Mouse (Mus musculus) lung, postnatal 14 days (tissue): ENCODE data around the gene Cmtm6.

Experiments used
- DNase-seq: peaks from one replicate; pipeline ENCODE4 v3.0.0; 2021

Gene Cmtm6

DNA sequence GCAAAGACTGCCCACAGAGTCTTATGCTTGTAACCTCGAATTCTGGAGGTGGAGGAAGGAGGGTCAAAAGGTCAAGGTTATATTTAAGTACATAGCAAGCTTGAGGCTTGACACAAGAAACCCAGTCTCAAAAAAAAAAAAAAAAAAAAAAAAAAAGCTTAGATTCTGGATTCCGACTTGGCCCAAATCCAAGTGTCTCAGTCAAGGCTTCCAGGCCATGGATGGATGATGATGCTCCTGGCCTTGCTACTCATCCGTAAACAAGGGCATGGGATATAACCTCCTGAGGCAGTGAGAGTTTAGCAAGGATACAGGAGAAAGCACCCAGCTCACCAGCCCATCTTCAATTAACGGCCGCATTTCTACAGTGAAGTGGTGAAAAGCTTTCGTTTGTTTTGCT, 43.7 kb downstream of the Cmtm6 start:
- no peak for DNase-seq

DNA sequence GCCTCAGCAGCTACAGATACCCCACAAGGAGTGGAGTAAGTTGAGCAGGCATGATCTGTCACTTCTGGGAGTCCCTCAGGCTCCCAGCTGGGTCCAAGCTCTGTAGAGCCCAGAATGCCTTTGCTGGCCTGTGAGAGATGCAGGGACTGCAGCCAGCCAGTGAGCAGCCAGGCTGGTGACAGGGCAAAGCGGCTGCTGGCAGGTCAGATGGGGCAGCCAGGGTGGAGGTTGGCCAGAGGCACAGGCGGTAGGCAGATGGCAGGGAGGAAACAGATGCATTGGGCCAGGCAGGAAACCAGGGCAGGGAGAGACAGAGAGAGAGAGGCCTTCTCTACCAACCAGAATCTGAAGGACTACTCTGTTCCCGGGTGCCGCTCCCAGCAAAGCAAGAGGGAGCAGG, 44.4 kb downstream of the Cmtm6 start:
- DNase-seq, result no peak

- DNase-seq, result no peak
Measured at GRCm38 (mm10) chr9:114776361-114776760, 45.4 kb downstream of the Cmtm6 start.

- no peak for DNase-seq
Measured at GRCm38 (mm10) chr9:114777178-114778046, 46.5 kb downstream of the Cmtm6 start.

DNA sequence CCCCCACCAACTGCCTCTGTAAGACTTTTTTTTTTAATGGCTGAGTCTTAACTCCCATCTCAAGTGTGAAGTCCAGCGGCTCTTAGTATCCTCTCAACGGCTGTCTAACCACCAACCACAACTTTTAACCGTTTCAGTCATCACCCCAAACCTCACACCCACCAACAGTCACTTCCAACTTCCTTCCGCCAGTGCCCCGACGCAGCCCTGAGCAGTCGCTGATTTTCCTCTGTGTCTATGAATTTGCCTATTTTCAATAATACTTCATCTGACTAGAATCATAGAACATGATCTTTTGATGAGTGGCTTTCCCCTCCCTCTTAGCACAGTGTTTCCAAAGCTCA, 47.1 kb downstream of the Cmtm6 start:
- no peak for DNase-seq

DNA sequence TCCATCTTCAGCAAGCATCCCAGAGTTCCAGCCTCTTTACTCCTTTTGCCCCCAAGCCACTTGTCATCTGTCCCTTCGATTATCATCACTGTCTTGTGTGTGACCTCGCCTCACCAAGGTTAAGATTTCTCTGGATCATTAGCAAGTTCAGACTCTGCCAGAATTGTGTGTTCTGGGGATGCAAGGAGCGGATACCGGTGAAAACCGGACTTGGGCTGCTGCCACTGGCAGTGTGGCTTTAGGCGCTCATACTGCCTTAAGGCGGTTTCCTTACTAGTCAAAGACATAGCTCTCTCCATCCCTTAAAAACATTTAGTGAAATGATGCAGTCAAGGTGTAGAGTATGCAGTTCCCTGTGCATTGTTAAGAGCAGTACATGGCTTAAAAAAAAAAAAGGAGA, 48.0 kb downstream of the Cmtm6 start:
- no peak for DNase-seq

- no peak for DNase-seq
Measured at GRCm38 (mm10) chr9:114779984-114780745, 49.2 kb downstream of the Cmtm6 start.

DNA sequence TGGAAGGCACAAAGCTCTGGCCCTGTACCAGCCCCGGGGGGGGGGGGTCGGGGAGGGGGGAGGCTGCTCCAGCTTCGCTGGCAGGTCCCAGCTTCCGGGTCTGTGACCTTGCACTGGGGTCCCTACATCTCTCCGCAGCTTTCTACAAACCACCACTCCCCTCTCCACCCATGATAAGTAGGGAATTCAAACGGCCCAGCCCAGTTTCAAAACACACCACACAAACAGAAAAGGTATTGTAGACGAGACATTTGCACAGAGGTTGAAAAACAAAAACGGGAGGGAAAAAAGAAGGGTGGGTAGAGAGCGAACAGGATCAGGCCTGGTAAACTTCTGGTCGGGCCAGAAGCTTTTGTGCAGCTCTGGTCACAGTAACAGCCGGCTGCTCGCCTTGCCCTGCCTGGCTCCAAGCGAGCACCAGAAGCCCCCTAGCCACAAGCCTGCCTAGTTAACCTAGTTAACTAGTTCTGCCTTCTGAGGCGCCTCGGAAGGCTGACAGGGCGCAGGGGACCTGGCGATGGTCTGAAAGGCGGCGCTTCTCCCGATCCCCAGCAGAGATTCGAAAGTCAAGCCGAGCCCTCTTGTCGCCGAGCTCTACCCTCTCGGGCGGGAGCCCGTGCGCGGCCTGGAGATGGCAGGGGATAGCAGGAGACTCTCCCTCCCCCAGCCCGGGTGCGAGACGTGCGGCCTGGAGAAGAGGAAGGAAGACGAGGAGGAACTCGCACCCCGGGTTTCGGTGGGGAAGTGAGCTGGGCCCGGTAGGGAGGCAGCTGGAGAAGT, 50.0 kb downstream of the Cmtm6 start:
- peak; percentile 46 for DNase-seq

- peak; percentile 77 for DNase-seq
Measured at GRCm38 (mm10) chr9:114781526-114782212, 50.8 kb downstream of the Cmtm6 start, which contains the start of gene Cmtm7. Gene Cmtm7, minus strand, starts transcription at chr9:114781856.

GRCm38 (mm10) chr9:114785432-114786125, 54.7 kb downstream of the Cmtm6 start:
- DNase-seq, result no peak

GRCm38 (mm10) chr9:114787134-114787533, 56.2 kb downstream of the Cmtm6 start:
- DNase-seq, result no peak

- no peak for DNase-seq
Measured at GRCm38 (mm10) chr9:114787716-114788115, 56.8 kb downstream of the Cmtm6 start.

- DNase-seq, result no peak
Measured at GRCm38 (mm10) chr9:114788697-114789096, 57.8 kb downstream of the Cmtm6 start.

- no peak for DNase-seq
Measured at GRCm38 (mm10) chr9:114789557-114789956, 58.6 kb downstream of the Cmtm6 start.

GRCm38 (mm10) chr9:114789989-114790388, 59.1 kb downstream of the Cmtm6 start:
- DNase-seq, result no peak

GRCm38 (mm10) chr9:114793764-114794295, 62.9 kb downstream of the Cmtm6 start:
- DNase-seq, result no peak

DNA sequence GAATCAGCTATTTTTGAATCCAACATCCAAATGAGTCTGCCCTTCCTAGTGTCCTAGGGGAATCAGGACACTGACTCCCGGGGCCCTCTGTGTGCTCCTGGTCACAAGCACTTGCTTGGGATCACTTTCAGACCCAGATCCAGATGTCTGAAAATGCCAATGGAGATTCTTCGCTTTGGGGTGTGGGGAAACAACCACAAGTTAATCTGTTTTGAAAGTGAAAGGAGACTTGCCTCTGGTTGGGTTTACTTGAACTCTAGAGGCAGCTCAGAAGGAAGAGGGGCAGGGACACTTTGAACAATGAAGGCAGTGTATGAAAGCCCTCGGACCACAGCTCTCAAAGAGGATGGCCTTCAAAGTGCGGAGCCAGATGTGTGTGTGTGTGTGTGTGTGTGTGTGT, 63.6 kb downstream of the Cmtm6 start:
- no peak for DNase-seq

GRCm38 (mm10) chr9:114796473-114797050, 65.6 kb downstream of the Cmtm6 start:
- DNase-seq, result no peak

DNA sequence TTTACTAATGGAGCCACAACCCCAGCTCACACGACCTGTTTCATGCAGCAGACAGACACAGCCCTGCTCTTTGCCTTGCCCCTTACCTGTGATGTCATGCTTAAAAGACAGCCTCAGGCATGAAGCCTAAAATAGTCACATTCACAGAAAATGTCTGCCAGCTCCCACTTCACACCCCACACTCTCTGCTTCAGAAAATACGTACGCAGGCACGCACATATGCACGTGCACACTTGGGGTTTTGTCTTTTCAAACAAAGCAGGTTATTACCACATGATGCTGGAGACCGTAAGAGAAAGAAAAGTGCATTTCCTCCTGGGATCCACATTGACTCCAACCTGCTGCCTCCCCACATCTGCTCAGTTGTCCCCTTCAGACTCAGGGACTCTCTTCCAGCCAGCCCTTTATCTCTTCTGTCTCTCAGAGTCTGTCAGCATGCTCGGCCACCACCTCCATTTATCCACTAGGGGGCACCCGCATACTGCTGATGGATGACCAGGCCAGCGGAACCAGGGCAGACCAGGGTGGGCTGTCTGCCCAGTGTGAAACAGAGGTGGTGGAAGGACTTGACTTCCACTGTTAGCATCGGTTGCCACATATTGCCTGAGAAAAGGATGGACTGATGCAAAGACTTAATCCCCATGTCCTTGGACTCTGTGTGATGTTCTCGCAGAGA, 66.6 kb downstream of the Cmtm6 start:
- DNase-seq, result peak; percentile 89

DNA sequence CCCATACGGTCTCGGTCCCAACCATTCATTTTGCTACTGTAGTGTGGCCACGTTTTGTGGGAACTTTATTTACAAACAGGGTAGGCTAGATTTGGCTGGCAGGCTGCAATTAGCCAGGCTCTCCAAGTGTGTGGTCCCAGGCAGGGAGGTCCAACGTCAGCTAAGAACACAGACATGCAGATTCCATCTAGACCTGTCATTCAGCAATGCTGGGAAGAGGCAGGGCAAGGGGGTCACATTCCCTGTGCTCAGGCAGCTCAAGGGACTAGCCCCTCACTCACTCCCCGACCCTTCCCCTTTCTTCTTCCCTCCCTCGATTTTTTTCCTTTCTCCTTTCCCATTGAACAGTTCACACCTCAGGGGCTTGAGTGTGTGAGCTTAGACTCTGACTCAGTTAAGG, 67.9 kb downstream of the Cmtm6 start:
- DNase-seq, result no peak
